Mouse (Mus musculus) kidney, embryonic 16.5 days (tissue): Measurements from ENCODE around the gene C87499. TPM values are rescaled to one million over a fixed set of nuclear protein-coding genes. Genes with fewer than 3 reads are reported as not detected.

Experiments used
- ATAC-seq: fragments of 200-750 bp; cut with Nextera tagmentation; 2 replicates; pipeline ENCODE4 v1.8.0; 2017; ENCODE audit warnings: moderate TSS enrichment; ENCODE audit not compliant: low FRiP score, low TSS enrichment
- H3K27ac ChIP-seq: fragments of 300-500 bp; sonication (generic); 2 replicates; pipeline ENCODE4 v1.5.1; 2014; ENCODE audit warnings: low read length
- H3K27me3 ChIP-seq: fragments of 300-500 bp; sonication (generic); 2 replicates; pipeline ENCODE4 v1.6.1; 2014; ENCODE audit warnings: low read length, control low read depth, mixed read lengths; ENCODE audit not compliant: insufficient read depth
- H3K36me3 ChIP-seq: fragments of 300-500 bp; sonication (generic); 2 replicates; pipeline ENCODE4 v1.6.1; 2014; ENCODE audit warnings: low read length, control low read depth, mixed read lengths; ENCODE audit not compliant: insufficient read depth
- H3K4me1 ChIP-seq: fragments of 300-500 bp; sonication (generic); 2 replicates; pipeline ENCODE4 v1.6.1; 2014; ENCODE audit warnings: low read length, control low read depth, mixed read lengths; ENCODE audit not compliant: insufficient read depth
- H3K4me2 ChIP-seq: fragments of 300-500 bp; sonication (generic); replicated peaks from 2 replicates; pipeline ENCODE4 v1.6.1; 2014; ENCODE audit warnings: low read depth, low read length
- H3K4me3 ChIP-seq: fragments of 300-500 bp; sonication (generic); 2 replicates; pipeline ENCODE4 v1.5.1; 2014; ENCODE audit warnings: mild to moderate bottlenecking, low read length
- H3K9ac ChIP-seq: fragments of 300-500 bp; sonication (generic); replicated peaks from 2 replicates; pipeline ENCODE4 v1.6.1; 2014; ENCODE audit warnings: low read length
- H3K9me3 ChIP-seq: fragments of 300-500 bp; sonication (generic); 2 replicates; pipeline ENCODE4 v1.6.1; 2016; ENCODE audit warnings: low read length, control low read depth
- WGBS: fragments of 180-500 bp; shearing (Covaris S2); extraction: QIAGEN DNeasy Blood & Tissue Kit; methylation state at CpG from one replicate; pipeline ENCODE4 v1.1.7; 2014; 5-methylcytosine and 5-hydroxymethylcytosine counted together
- polyA plus RNA-seq: library from polyadenylated mRNA; unstranded; fragments of >200 nt; fragmentation: Nextera tagmentation; extraction: Ambion mirVana; gene quantifications from 2 replicates; pipeline ENCODE4 v1.2.1, GENCODE M21; 2015

C87499 gene
- polyA plus RNA-seq, 1 experiment from 2014 or later, result not detected

GRCm38 (mm10) chr4:88640704-88641076 is 6.5 kb upstream of the C87499 start:
- Histone ChIP-seq H3K9me3 (no peaks in the 10 kb centered on the region), H3K36me3 (no peaks in the 10 kb centered on the region), H3K9ac (peak overlapping the region; percentile 66), H3K4me2 (peak overlapping the region; percentile 54), H3K27me3 (no peaks in the 10 kb centered on the region), H3K27ac (no peak overlapping the region), H3K4me1 (no peaks in the 10 kb centered on the region), H3K4me3 (peak overlapping the region; percentile 49)
- ATAC-seq, result no peak
- WGBS, result 54% methylated on average over 8 of the region's 8 CpGs

- Histone ChIP-seq H3K4me3 (no peak within 1 kb of the TSS), H3K27ac (no peak within 1 kb of the TSS), H3K9me3 (no peaks in the 10 kb centered on the region), H3K9ac (no peak within 1 kb of the TSS), H3K4me2 (no peak within 1 kb of the TSS), H3K36me3 (no peaks in the 10 kb centered on the region), H3K27me3 (no peaks in the 10 kb centered on the region), H3K4me1 (no peaks in the 10 kb centered on the region)
- ATAC-seq, result no peak
These were observed 30.9 kb downstream of the C87499 start, which contains the start of gene Ifna12 for GRCm38 (mm10) chr4:88603276-88603675. Ifna12 (minus strand) TSS chr4:88603376.

DNA sequence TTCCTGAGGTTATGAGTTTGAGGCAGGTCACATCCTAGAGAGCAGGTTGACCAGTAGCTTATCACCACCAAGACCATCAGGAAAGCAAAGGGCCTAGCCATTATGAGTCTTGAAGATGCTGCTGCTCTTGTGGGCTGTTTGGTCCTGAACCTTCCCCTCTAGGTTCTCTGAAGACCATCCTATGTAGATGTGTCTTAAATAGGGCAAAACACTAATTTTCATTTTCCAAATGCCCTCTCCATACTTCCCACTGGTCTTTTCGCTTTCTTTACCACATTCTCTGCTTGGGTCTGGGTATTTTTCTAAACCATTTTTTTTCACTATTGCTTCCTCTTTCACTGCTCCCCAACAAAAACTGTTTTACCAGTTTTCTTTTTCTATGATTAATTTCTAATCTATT is 41.9 kb downstream of the C87499 start, which contains the start of gene Ifna9:
Gene Ifna9 (minus strand): TSS at position 101 of the 400 bp plus-strand sequence.
- Histone ChIP-seq H3K4me3 (no peak within 1 kb of the TSS), H3K4me2 (no peak within 1 kb of the TSS), H3K36me3 (no peaks in the 10 kb centered on the region), H3K4me1 (no peaks in the 10 kb centered on the region), H3K9me3 (no peaks in the 10 kb centered on the region), H3K27ac (no peak within 1 kb of the TSS), H3K27me3 (no peaks in the 10 kb centered on the region), H3K9ac (no peak within 1 kb of the TSS)
- no peak for ATAC-seq
- WGBS, result 87% methylated on average over 1 of the region's 1 CpGs

Other genes starting within 250 kb of the C87499 start
- 20.3 and 21.1 TPM in 2 replicates for gene Hacd4, start 195.5 kb downstream of the C87499 start, polyA plus RNA-seq
- gene Ifnb1, start 111.6 kb downstream of the C87499 start, polyA plus RNA-seq, result not detected in 2 replicates
- not detected in 2 replicates for gene Ifna15, start 76.2 kb downstream of the C87499 start, polyA plus RNA-seq
- not detected in 2 replicates for gene Ifna14, start 62.6 kb downstream of the C87499 start, polyA plus RNA-seq
- not detected in 2 replicates for gene Ifna9, start 42.0 kb downstream of the C87499 start, polyA plus RNA-seq
- gene Ifna12, start 31.0 kb downstream of the C87499 start, polyA plus RNA-seq, result not detected in 2 replicates
- not detected in 2 replicates for gene Ifna13, start 10.0 kb upstream of the C87499 start, polyA plus RNA-seq
- gene Ifna16, start 42.5 kb upstream of the C87499 start, polyA plus RNA-seq, result not detected in 2 replicates
- gene Ifna2, start 49.5 kb upstream of the C87499 start, polyA plus RNA-seq, result not detected in 2 replicates
- gene Ifnab, start 56.9 kb upstream of the C87499 start, polyA plus RNA-seq, result not detected in 2 replicates
- 1.3 and 1.4 TPM in 2 replicates for gene Gm26566, start 87.4 kb upstream of the C87499 start, polyA plus RNA-seq
- 95.4 and 97.6 TPM in 2 replicates for gene Klhl9, start 88.1 kb upstream of the C87499 start, polyA plus RNA-seq
- gene Gm13271, start 120.5 kb upstream of the C87499 start, polyA plus RNA-seq, result not detected in 2 replicates
- 0.31 and 0.36 TPM in 2 replicates for gene Gm13283, start 125.7 kb upstream of the C87499 start, polyA plus RNA-seq
- not detected in 2 replicates for gene Gm13290, start 139.4 kb upstream of the C87499 start, polyA plus RNA-seq
- not detected in 2 replicates for gene Gm13289, start 142.5 kb upstream of the C87499 start, polyA plus RNA-seq
- not detected in 2 replicates for gene Gm13272, start 145.4 kb upstream of the C87499 start, polyA plus RNA-seq
- 0.58 TPM in 1 of 2 replicates, not detected in the other for gene Ifnz, start 147.7 kb upstream of the C87499 start, polyA plus RNA-seq
- 0.37 TPM in 1 of 2 replicates, not detected in the other for gene Gm13276, start 151.3 kb upstream of the C87499 start, polyA plus RNA-seq
- gene Gm13277, start 154.2 kb upstream of the C87499 start, polyA plus RNA-seq, result not detected in 2 replicates
- gene Gm13278, start 157.1 kb upstream of the C87499 start, polyA plus RNA-seq, result not detected in 2 replicates
- gene Gm13275, start 160.1 kb upstream of the C87499 start, polyA plus RNA-seq, result not detected in 2 replicates
- gene Gm13279, start 163.0 kb upstream of the C87499 start, polyA plus RNA-seq, result not detected in 2 replicates
- gene Gm13285, start 165.3 kb upstream of the C87499 start, polyA plus RNA-seq, result 0.96 and 1.8 TPM in 2 replicates
- gene Gm13287, start 168.8 kb upstream of the C87499 start, polyA plus RNA-seq, result not detected in 2 replicates
- gene Gm13288, start 171.1 kb upstream of the C87499 start, polyA plus RNA-seq, result 0.05 TPM in 1 of 2 replicates, not detected in the other
- gene Ifna7, start 181.8 kb upstream of the C87499 start, polyA plus RNA-seq, result not detected in 2 replicates
- not detected in 2 replicates for gene Ifna11, start 185.5 kb upstream of the C87499 start, polyA plus RNA-seq
- gene Ifna6, start 193.0 kb upstream of the C87499 start, polyA plus RNA-seq, result not detected in 2 replicates
- gene Ifna5, start 201.1 kb upstream of the C87499 start, polyA plus RNA-seq, result not detected in 2 replicates
- gene Ifna4, start 207.4 kb upstream of the C87499 start, polyA plus RNA-seq, result not detected in 2 replicates
- not detected in 2 replicates for gene Ifna1, start 215.7 kb upstream of the C87499 start, polyA plus RNA-seq
- not detected in 2 replicates for gene Ifne, start 245.8 kb upstream of the C87499 start, polyA plus RNA-seq